Mouse (Mus musculus): ENCODE results near the gene Gapdh. TPM values are rescaled to one million over a fixed set of nuclear protein-coding genes. Genes with fewer than 3 reads are reported as not detected.

Gene Gapdh
- polyA plus RNA-seq, 1 experiment = 264 TPM

DNA sequence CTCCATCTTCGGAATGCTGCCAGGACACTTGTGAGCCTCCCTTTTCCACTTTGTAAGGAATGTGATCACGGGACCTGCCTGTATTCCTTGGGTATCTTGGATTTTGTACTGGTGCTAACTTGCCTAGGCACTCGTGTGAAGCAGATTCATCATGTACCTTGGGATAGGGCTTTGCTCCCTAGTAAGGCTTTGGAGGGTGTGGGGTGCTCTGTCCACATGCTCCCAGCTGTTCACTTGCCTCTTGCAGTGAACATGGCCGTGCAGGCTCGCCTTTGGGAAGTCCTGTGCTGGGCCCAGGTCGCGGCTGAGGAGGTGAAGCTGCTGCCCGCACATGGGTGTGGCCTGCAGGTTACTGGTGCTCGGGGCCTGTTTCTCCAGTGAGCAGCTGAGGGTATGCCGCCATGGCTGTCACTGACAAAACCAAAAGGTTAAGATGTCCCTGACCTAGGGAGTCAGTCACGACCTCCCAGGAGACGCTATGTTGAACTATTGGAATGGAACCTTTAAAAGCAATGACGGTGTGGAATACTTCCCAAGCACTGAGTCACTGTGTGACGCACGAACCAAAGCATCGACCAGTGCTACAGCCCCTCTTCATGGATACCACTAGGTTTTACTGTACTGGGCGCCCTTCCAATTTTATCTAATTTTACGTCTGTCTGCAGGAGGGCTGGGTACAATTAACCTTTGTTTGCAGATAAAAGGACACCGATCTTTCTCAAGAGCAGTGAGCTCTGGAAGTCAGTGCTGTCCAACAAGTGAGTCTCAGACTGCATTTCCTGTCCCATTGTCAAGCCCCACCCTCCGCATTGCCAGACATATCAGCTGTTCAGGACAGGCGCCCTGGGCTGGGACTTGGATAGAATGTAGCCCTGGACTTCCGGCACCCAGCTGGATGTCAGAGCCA, 5.2 kb downstream of the Gapdh start:
- no peak overlapping the region for H3K27ac ChIP-seq (ENCODE audit: insufficient read depth, low read depth, low read length)
- H3K4me3 ChIP-seq (ENCODE audit: insufficient read depth, low read length) = no peak overlapping the region
- TF ChIP-seq POLR2A (IDR thresholded peaks at IDR 0.05; ENCODE audit: borderline replicate concordance, low read depth, low read length) = no peak
- TF ChIP-seq CTCF (IDR thresholded peaks at IDR 0.05; ENCODE audit: low read depth, low read length) = no peak
- H3K4me1 ChIP-seq (ENCODE audit: control insufficient read depth, insufficient read depth, low read length) = peaks cover 3% of the 10 kb centered on the region

- Histone ChIP-seq H3K27ac (ENCODE audit: insufficient read depth, low read depth, low read length) (no peak overlapping the region), H3K4me1 (ENCODE audit: control insufficient read depth, insufficient read depth, low read length) (peaks cover 3% of the 10 kb centered on the region), H3K4me3 (ENCODE audit: insufficient read depth, low read length) (no peak overlapping the region)
- no peak for TF ChIP-seq CTCF (IDR thresholded peaks at IDR 0.05; ENCODE audit: low read depth, low read length)
- TF ChIP-seq POLR2A (IDR thresholded peaks at IDR 0.05; ENCODE audit: borderline replicate concordance, low read depth, low read length) = no peak
These were observed 5.8 kb downstream of the Gapdh start for GRCm38 (mm10) chr6:125160558-125160853.

DNA sequence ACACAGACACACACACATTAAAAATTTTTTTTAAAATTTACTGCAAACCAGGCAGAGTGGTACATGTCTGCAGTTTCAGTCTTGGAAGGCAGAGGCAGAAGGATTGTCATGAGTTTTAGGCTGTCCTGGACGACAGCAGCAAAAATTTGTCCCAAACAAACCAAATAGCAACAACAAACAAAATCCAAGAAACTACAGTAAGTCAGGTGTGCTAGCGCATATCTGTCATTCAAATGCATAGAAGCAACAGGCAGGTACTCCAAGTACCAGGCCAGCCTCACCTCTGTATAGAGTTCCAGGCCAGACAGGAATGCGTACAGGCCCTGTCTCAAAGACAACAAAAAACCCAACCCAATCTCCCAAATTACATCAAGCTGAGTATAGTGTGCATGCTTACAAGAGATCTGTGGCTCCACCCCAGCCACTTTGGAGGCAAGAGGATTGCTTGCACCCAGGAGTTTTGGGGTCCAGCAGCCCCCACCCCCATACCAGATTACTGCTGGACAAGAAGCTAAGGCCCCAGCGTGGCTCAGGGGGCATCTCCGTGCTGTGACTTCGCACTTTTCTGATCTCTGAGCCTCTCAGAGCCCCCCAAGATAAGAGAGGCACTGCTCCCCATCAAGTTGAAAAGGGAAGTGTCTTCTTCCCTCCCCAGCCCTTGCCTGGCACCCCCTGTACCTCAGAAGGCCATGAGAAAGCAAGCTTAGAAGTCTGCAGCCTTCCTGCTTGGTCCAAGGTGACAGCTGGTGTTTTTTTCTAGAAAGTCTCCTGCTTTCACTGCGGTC, 6.3 kb downstream of the Gapdh start:
- Histone ChIP-seq H3K4me3 (ENCODE audit: insufficient read depth, low read length) (no peak overlapping the region), H3K27ac (ENCODE audit: insufficient read depth, low read depth, low read length) (no peak overlapping the region), H3K4me1 (ENCODE audit: control insufficient read depth, insufficient read depth, low read length) (peaks cover 3% of the 10 kb centered on the region)
- TF ChIP-seq CTCF (IDR thresholded peaks at IDR 0.05; ENCODE audit: low read depth, low read length) = no peak
- TF ChIP-seq POLR2A (IDR thresholded peaks at IDR 0.05; ENCODE audit: borderline replicate concordance, low read depth, low read length) = no peak

- Histone ChIP-seq H3K27ac (ENCODE audit: insufficient read depth, low read depth, low read length) (no peak overlapping the region), H3K4me3 (ENCODE audit: insufficient read depth, low read length) (no peak overlapping the region), H3K4me1 (ENCODE audit: control insufficient read depth, insufficient read depth, low read length) (peaks cover 3% of the 10 kb centered on the region)
- TF ChIP-seq POLR2A (IDR thresholded peaks at IDR 0.05; ENCODE audit: borderline replicate concordance, low read depth, low read length) = no peak
- no peak for TF ChIP-seq CTCF (IDR thresholded peaks at IDR 0.05; ENCODE audit: low read depth, low read length)
These were observed 7.2 kb downstream of the Gapdh start for GRCm38 (mm10) chr6:125158944-125159492.

DNA sequence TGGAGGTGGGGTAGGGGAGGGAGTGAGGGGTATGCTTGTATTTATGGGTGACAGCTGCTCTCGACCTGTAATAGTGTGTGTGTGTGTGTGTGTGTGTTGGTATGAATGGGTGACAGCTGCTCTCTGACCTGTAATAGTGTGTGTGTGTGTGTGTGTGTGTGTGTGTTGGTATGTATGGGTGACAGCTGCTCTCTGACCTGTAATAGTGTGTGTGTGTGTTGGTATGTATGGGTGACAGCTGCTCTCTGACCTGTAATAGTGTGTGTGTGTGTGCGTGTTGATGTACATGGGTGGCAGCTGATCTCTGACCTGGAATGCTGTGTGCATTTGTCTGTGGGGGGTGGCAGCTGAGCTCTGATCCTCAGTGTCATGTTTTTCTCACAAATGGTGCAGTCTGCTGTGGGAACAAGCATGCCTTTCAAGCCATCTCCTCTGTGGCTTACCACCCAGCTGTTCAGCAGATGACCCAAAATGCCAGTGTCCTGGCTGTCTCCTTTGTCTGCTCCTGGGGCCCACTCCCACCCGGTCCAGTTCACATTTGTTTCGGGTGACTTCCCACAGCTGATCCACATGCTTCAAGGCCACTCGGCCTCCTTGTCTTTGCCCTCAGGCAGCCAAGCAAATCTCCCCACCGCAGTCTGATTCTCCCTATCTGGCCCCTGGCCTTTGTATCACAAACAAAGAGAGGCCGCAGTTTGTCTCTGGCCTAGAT, 9.2 kb downstream of the Gapdh start:
- Histone ChIP-seq H3K27ac (ENCODE audit: insufficient read depth, low read depth, low read length) (no peak overlapping the region), H3K4me3 (ENCODE audit: insufficient read depth, low read length) (no peak overlapping the region), H3K4me1 (ENCODE audit: control insufficient read depth, insufficient read depth, low read length) (no peaks in the 10 kb centered on the region)
- TF ChIP-seq CTCF (IDR thresholded peaks at IDR 0.05; ENCODE audit: low read depth, low read length) (no peak), POLR2A (IDR thresholded peaks at IDR 0.05; ENCODE audit: borderline replicate concordance, low read depth, low read length) (no peak)

DNA sequence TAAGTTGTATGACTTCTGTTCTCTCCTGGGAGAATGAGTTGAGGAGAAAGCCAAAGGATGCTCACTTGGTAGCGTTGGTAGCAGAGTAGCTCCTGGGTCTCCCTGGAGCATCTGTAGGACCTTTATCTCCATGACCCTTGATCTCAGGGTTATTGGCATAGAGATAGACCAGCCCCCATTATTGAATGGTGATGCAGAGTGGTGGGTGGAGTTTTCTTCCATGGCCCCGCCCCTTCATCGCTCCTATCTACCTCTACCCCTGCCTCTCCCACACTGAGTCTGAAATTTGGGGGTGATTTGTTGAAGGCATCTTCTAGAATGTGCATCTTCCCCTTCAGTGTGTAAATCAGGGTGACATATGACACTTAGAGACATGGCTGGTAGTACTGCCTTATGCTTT, 9.8 kb downstream of the Gapdh start:
- TF ChIP-seq CTCF (IDR thresholded peaks at IDR 0.05; ENCODE audit: low read depth, low read length) (no peak), POLR2A (IDR thresholded peaks at IDR 0.05; ENCODE audit: borderline replicate concordance, low read depth, low read length) (no peak)
- no peaks in the 10 kb centered on the region for H3K4me1 ChIP-seq (ENCODE audit: control insufficient read depth, insufficient read depth, low read length)
- no peak overlapping the region for H3K4me3 ChIP-seq (ENCODE audit: insufficient read depth, low read length)
- no peak overlapping the region for H3K27ac ChIP-seq (ENCODE audit: insufficient read depth, low read depth, low read length)

GRCm38 (mm10) chr6:125155262-125155661, 11.0 kb downstream of the Gapdh start:
- H3K4me1 ChIP-seq (ENCODE audit: control insufficient read depth, insufficient read depth, low read length) = no peaks in the 10 kb centered on the region
- H3K27ac ChIP-seq (ENCODE audit: insufficient read depth, low read depth, low read length) = no peak overlapping the region
- TF ChIP-seq POLR2A (IDR thresholded peaks at IDR 0.05; ENCODE audit: borderline replicate concordance, low read depth, low read length) (no peak), CTCF (IDR thresholded peaks at IDR 0.05; ENCODE audit: low read depth, low read length) (no peak)
- H3K4me3 ChIP-seq (ENCODE audit: insufficient read depth, low read length) = no peak overlapping the region

- H3K4me3 ChIP-seq (ENCODE audit: insufficient read depth, low read length) = no peak overlapping the region
- no peak overlapping the region for H3K27ac ChIP-seq (ENCODE audit: insufficient read depth, low read depth, low read length)
- no peak for TF ChIP-seq CTCF (IDR thresholded peaks at IDR 0.05; ENCODE audit: low read depth, low read length)
- no peak for TF ChIP-seq POLR2A (IDR thresholded peaks at IDR 0.05; ENCODE audit: borderline replicate concordance, low read depth, low read length)
- H3K4me1 ChIP-seq (ENCODE audit: control insufficient read depth, insufficient read depth, low read length) = peaks cover 3% of the 10 kb centered on the region; the same call in 1 of the 2 replicates
These were observed 11.7 kb downstream of the Gapdh start for GRCm38 (mm10) chr6:125154550-125154949.

DNA sequence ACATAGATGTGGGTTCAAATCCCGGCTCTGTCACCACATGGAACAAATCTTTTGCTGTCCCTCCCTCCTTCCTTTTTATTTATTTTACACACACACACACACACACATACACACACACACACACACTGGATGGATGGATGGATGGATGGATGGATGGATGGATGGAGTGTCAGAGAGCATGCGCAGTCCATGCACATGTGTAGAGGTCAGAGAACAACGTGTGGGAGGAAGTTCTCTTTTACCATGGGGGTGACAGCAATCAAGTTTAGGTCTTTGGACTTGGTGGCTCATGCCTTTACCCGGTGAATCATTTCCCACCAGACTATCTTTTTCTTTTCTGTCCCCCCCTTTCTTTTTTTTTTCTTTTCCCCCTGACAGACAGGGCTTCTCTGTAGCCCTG, 12.6 kb downstream of the Gapdh start:
- H3K27ac ChIP-seq (ENCODE audit: insufficient read depth, low read depth, low read length) = no peak overlapping the region
- TF ChIP-seq POLR2A (IDR thresholded peaks at IDR 0.05; ENCODE audit: borderline replicate concordance, low read depth, low read length) = no peak
- TF ChIP-seq CTCF (IDR thresholded peaks at IDR 0.05; ENCODE audit: low read depth, low read length) = no peak
- no peak overlapping the region for H3K4me3 ChIP-seq (ENCODE audit: insufficient read depth, low read length)
- H3K4me1 ChIP-seq (ENCODE audit: control insufficient read depth, insufficient read depth, low read length) = peaks cover 12% of the 10 kb centered on the region
